Mouse (Mus musculus): Measurements from ENCODE around the gene Son.

- no peak for TF ChIP-seq CTCF (conservative IDR thresholded peaks at IDR 0.05; ENCODE audit: insufficient read depth, insufficient read length, low read depth, low read length)
- no peak for TF ChIP-seq POLR2A (IDR thresholded peaks at IDR 0.05; ENCODE audit: low read depth, low read length)
These were observed 80.1 kb downstream of the Son start for GRCm38 (mm10) chr16:91727433-91727832.
